Mouse (Mus musculus) liver, embryonic 14 days (tissue): ENCODE results near the gene Hoxb6. TPM values are rescaled to one million over a fixed set of nuclear protein-coding genes. Genes with fewer than 3 reads are reported as not detected.

ENCODE experiments used
- polyA plus RNA-seq: library from polyadenylated mRNA; depleted of rRNA; stranded (reverse); fragments of >200 nt; gene quantifications from 2 replicates; pipeline ENCODE4 v1.2.3, GENCODE M21; 2012; rRNA removed

Hoxb6 gene
- 0.17 TPM in 1 of 2 replicates, not detected in the other for polyA plus RNA-seq

DNA sequence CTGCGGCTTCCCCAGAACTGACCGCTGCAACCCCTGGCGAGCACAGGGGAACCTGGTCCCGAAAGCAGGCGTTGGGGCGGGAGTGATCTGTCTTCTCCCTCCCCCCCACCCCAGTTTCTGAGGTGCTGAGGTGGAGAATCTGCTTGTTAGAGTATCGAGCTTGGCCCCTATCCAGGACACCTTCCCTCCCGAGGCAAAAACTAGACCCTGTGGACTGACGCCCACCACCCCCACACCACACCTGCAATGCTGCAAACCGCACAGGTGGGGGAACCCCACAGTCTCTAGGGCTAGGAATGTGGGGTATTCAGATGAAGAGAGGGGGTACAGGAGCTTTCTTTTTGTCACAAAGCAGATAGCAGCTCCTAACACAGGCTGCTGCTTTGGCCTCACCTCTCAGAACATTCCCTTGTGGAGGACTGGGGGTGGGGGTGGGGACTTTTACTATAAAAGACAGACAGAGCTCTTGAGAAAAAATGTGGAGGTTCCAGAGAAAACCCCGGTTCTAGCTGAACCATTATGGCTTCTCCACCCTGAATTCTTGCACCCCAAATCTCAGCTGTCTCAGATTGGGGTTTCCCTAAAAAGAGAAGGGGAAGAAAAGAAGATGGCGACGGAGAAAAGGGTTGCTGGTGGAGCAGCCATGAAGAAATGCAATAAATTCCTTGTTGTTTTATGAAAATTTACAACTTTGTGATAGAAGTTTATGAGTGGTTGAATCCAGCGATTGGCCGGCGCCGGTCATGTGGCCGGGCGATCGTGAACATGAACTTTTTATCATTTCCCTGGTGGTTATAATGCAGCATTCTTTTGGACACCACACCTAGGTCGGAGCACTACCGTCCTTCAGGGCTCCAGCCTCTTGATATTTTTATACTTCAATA lies at the start of gene Hoxb6:
Gene Hoxb6 (plus strand): TSS at position 796 of the 884 bp plus-strand sequence.

DNA sequence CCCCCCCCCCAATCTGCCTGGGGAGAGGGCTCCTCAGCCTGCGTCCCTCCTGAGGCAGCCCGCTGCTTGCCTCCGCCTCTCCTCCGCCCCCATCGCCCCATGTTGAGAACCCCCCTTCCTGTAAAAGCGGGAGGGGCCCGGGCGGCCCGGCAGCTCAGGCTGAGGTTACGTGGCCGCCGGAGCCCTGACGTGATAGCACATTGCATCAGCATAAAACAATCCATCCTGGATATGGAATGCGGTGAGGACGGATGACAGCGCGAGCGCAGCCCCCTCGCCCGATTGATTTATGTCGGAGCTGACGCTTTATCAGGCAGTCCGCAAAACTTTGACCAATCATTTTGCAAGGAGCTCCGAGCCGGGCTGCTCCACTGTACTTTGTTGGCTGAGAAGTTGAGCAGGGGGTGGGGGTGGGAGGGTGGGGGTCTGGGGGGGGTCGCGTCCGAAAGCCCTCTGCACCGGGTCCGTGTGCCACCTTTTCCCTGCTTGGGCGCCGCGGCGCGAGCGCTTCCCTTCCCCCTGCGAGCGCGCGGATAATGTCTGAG lies 21.2 kb upstream of the Hoxb6 start, which contains the start of gene Hoxb9:
Gene Hoxb9 (plus strand): TSS at position 462 of the 545 bp plus-strand sequence.

DNA sequence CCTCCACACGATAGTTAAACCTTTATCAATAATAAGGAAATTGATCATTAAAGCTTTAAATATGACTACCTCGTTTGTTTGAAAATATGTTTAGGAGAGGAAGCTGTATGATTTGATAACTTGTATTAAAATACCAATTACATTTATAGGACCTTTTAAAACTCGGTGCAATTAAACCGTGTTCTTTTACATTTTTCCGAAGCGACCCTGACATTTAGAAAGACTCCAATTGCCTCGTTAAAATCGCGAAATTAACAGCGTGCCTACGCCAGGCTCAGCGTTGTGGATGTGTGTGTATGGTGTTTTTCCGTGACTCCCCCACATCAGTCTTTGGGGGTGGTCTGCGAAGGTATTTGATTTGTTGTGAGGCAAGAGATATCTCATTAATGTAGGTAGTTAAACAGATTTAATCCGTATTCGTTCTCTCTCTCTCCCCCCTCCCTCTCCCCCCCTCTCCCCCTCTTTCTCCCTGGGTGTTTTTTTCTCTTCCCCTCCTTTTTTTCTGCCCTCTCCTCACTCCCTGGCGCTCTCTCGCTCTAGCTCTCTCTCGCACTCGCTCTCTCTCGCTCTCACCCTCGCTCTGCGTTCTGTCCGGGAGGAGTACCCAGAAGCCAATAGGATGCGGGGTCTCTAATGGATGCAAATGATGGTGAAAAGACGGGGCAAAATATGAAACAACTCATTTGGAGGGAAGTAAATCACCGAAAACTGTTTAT lies 10.3 kb upstream of the Hoxb6 start, which contains the start of gene Hoxb8:
Gene Hoxb8 (plus strand): TSS at position 51 of the 716 bp plus-strand sequence.

DNA sequence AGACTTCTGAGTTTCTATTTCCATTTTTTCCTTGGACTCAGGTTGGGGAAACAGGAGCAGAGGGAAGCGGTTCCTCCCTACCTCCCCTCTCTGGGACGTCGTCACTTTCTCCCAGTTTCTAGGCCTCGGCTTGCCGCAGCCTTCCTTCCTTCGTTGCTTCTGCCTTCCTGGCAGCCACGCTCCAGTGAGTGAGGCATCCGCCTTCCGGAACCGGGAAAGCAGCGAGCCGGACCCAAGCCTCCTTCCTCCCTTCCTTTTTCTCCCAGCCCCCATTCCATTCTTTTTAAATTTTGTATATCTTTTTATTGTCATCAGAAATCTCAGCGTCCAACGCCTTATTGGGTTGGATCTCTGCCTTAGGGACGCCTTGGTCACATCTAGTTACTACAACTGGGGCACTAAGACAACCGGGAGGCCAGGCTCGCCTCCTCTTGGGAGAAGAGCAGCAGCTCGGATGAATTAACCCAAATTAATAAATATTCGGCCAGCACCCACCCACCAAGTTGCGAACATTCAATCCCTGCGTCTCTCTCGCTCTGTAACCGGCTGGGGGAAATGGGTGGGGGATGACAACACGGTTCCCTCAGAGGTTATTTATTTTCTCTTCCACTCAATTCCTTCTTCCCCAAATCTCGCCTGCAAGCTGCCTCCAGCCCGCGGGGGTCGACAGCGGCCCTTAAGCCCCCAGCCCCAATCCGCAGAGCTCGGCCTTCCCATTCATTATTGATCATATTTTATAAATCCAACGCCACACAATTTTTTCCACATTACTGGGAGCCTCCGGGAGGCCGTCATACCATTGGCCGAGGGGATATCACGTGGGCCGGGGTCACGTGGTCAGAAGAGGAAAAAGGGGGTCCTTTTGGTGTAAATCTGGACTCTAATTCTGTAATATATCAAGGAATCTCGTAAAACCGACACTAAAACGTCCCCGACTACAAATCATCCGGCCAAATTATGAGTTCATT lies 6.2 kb upstream of the Hoxb6 start, which contains the start of gene Hoxb7:
Gene Hoxb7 (plus strand): TSS at position 853 of the 968 bp plus-strand sequence.

DNA sequence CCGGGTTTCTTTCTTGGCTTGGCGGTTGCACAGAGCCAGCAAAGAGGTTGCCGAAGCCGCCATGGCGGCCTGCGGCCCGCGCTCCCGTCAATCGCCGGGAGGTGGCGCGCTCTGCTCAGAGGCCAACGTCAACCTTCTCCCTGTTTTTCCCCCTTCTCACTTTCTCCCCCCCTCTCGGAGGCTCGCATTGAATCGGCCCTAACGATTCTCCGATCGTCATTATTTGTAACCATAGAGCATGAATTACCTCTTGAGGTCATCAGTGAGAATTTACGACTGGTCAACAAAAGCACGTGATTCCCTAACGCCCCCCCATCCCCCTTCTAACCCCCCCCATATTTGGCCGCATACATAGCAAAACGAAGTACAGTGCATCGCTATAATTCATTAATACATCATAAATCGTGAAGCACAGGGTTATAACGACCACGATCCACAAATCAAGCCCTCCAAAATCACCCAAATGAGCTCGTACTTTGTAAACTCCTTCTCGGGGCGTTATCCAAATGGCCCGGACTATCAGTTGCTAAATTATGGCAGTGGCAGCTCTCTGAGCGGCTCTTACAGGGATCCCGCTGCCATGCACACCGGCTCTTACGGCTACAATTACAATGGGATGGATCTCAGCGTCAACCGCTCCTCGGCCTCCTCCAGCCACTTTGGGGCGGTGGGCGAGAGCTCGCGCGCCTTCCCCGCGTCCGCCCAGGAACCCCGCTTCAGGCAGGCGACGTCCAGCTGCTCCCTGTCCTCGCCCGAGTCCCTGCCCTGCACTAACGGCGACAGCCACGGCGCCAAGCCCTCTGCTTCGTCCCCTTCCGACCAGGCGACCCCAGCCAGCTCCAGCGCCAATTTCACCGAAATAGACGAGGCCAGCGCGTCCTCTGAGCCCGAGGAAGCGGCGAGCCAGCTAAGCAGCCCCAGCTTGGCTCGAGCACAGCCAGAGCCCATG lies 11.1 kb downstream of the Hoxb6 start, which contains the start of gene Hoxb5:
Gene Hoxb5 (plus strand): TSS at position 186 of the 949 bp plus-strand sequence.

DNA sequence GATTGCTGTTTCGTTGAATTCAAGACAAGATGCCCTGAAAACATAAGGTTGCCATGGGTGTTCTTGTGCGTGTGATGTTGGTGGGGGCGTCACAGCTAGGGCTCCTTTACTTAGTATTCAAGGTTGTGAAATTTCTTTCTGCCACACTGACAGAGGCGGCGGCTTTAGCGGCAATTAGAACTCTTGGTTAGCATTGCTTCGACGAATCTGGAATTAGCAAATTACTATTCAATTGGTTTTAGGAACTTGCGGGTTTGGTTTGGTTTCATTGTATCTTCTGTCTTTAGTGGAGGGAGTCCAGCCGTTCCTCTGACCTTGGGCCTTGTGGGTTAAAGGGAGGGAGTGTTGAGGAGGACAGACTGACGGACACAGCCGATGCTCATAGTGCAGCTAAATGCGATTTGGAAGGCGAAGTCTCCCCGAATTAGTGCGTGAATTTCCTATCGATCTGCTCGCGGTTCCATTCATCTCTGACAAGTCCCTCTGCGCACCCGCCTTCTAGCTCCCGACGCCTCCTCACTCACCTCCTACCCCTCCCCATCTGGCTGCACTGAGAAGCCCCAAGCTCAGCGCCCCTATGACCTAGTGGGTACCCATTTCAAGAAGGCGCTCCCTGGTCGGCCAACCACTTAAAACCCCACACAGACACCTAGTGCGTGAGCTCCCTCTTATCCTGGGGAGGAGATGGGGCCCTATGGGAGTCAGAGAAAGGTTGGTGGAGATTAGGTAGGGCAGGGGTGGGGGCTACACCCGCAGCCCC lies 25.5 kb downstream of the Hoxb6 start, which contains the start of gene Hoxb4:
Gene Hoxb4 (plus strand): TSS at position 660 of the 760 bp plus-strand sequence.

DNA sequence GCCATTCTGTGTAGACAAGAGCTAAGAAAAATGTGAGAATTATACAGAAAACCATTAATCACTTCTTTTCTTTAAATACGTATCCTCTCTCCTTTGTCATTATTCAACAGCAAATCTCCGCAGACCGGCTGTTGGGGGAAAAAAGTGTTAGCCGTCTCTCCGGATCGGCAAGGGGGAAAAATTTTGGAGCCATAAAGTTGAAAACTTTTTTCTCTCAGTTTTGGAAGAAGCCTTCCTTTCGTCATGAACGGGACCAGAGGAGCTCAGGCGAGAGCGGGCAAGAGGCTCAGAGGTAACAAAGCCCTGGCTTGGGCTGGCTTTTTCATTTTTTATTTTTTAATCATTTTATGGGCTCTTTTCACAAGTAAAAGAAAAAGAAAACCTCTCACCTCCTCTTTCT lies 30.9 kb downstream of the Hoxb6 start, which contains the start of gene Hoxb3:
Gene Hoxb3 (plus strand): TSS at position 173 of the 400 bp plus-strand sequence.

DNA sequence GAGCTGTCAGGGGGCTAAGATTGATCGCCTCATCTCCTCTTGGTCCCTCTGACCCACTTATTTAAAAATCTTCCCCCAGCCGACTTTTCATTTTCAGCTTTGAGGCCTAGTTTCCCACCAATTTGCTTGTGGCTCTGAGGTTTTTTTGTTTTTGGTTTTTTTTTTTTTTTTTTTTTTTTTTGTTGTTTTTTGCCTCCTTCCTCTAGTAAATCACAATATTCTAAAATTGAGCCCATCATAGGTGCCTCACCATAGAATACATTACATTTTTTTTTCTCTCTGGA lies 58.0 kb downstream of the Hoxb6 start, which contains the start of gene Hoxb2:
Gene Hoxb2 (plus strand): TSS at position 185 of the 284 bp plus-strand sequence.

Other genes starting within 250 kb of the Hoxb6 start
- 15.3 and 17.9 TPM in 2 replicates for gene Ube2z, start 227.1 kb upstream of the Hoxb6 start, polyA plus RNA-seq
- 191 and 226 TPM in 2 replicates for gene Atp5g1, start 216.8 kb upstream of the Hoxb6 start, polyA plus RNA-seq
- gene Calcoco2, start 180.5 kb upstream of the Hoxb6 start, polyA plus RNA-seq: not detected in 2 replicates
- gene Ttll6, start 158.7 kb upstream of the Hoxb6 start, polyA plus RNA-seq: not detected in 2 replicates
- gene Hoxb13, start 98.2 kb upstream of the Hoxb6 start, polyA plus RNA-seq: not detected in 2 replicates
- gene Hoxb9, start 21.0 kb upstream of the Hoxb6 start, polyA plus RNA-seq: 0.02 and 0.11 TPM in 2 replicates
- gene Hoxb8, start 10.6 kb upstream of the Hoxb6 start, polyA plus RNA-seq: 0.02 and 0.10 TPM in 2 replicates
- 0.05 and 0.14 TPM in 2 replicates for gene Hoxb7, start 5.9 kb upstream of the Hoxb6 start, polyA plus RNA-seq
- gene Hoxb5, start 10.9 kb downstream of the Hoxb6 start, polyA plus RNA-seq: 0.17 and 0.21 TPM in 2 replicates
- gene Hoxb4, start 25.8 kb downstream of the Hoxb6 start, polyA plus RNA-seq: 0.55 and 0.64 TPM in 2 replicates
- 0.35 and 0.59 TPM in 2 replicates for gene Hoxb3, start 30.9 kb downstream of the Hoxb6 start, polyA plus RNA-seq
- gene Hoxb2, start 58.0 kb downstream of the Hoxb6 start, polyA plus RNA-seq: 1.0 and 1.3 TPM in 2 replicates
- gene Hoxb1, start 73.3 kb downstream of the Hoxb6 start, polyA plus RNA-seq: 0.01 TPM in 1 of 2 replicates, not detected in the other
- 0.08 and 0.13 TPM in 2 replicates for gene Skap1, start 172.1 kb downstream of the Hoxb6 start, polyA plus RNA-seq